Mouse (Mus musculus) G1E-ER4 (cell line): ENCODE results near the gene Magi2. TPM values are rescaled to one million over a fixed set of nuclear protein-coding genes. Genes with fewer than 3 reads are reported as not detected.

ENCODE experiments used
- GATA1 ChIP-seq: IDR thresholded peaks from one replicate; pipeline ENCODE4 v1.8.0; 2012; ENCODE audit warnings: low read length, inconsistent platforms
- polyA plus RNA-seq: library from polyadenylated mRNA; stranded (reverse); fragments of >175 nt; gene quantifications from 2 replicates; pipeline ENCODE4 v1.2.3, GENCODE M21; 2012

Magi2 gene
- polyA plus RNA-seq, 1 experiment = 0.94 TPM

DNA sequence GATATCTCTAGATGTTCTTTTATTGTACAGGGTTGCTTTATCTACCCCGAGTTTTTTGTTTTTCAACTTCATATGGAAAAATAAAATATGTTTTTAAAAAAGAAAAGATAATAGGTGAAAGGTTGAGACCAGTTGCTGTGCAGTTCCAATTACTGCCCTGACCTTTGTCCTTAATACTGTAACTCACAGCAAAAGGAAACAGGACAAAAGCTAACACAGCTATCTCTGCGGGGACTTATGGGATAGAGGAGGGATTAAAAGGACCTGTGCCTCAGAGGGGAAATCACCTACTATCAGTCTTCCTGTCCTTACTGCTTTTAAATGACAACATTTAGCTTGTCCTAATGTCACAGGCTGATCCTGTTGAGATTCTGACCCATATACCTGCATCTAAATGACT lies 599.1 kb downstream of the Magi2 start:
- no peak for TF ChIP-seq GATA1

- no peak for TF ChIP-seq GATA1
These were observed 602.5 kb downstream of the Magi2 start for GRCm38 (mm10) chr5:19829341-19829740.

GRCm38 (mm10) chr5:19862854-19863253 lies 636.0 kb downstream of the Magi2 start:
- TF ChIP-seq GATA1 = no peak

- no peak for TF ChIP-seq GATA1
These were observed 643.6 kb downstream of the Magi2 start for GRCm38 (mm10) chr5:19870406-19870805.

DNA sequence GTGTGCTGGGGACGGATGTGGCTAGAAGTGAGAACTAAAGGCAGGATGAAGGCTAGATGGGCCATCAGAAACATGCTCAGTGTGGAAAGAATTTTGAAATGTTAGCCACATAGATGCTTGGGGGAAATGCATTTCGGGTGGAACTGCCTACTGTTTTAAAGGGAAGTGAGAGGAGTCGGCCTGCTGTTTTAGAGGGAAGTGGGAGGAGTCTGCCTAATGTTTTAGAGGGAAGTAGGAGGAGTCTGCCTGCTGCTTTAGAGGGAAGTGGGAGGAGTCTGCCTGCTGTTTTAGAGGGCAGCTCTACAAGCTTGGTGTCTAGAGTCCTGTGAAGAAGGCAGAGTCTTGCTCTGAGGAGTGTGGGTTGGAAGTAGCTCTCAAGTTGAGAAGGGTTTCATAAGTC lies 664.9 kb downstream of the Magi2 start:
- TF ChIP-seq GATA1 = no peak

GRCm38 (mm10) chr5:19895893-19896292 lies 669.1 kb downstream of the Magi2 start:
- no peak for TF ChIP-seq GATA1

GRCm38 (mm10) chr5:19901625-19902024 lies 674.8 kb downstream of the Magi2 start:
- TF ChIP-seq GATA1 = no peak

DNA sequence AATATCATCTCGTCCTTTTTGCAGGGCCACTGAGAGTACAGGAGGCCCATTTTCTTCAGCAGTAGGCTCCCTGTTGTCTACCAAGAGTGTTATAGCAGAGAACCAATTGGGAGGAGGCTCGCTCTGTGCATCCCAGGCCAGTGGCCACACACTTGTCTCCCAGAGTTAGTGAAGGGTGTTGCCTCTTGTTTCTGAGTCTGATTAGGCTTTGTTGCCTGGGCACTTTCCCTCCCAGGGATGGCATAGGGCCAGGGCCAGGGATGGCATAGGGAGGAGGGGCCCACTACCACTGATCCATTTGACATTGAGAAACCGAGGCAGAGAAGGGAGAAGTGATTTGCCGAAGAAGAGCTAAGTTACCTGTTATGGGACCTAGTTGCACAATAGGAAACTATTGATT lies 679.8 kb downstream of the Magi2 start:
- no peak for TF ChIP-seq GATA1

- TF ChIP-seq GATA1 = no peak
These were observed 680.6 kb downstream of the Magi2 start for GRCm38 (mm10) chr5:19907381-19907982.

DNA sequence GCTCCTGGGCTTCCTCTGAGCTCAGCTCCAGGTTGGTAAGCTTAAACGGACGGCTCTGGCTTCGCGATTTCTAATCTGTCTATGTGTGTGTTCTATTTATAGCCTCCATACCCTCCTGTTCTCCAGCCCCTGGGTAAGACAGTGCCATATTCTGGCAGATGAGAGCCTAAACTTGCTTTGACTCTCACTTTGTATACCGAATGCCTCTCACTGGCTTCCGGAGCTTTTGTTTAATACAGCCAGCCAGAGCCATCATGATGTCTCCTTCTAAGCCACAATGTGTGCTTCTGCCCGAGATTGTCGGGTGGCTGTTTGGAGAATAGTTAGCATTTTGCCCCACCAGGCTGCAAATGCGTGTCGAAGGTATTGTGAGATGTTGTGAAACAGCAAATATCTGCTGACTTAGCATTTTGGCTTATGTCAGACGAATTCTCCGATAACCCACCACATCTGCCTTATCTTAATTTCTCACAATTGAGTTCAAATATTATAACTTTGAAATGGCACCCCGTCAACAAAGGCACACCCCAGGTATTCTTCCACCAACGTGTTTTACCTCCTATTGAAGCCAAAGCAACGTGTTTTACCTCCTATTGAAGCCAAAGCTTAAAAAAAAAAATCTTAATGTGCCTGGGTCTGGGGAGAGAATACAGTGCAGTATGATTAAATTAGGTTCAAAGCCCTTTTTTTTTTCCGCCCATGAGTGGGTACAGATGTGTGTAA lies 681.3 kb downstream of the Magi2 start:
- TF ChIP-seq GATA1 = no peak

DNA sequence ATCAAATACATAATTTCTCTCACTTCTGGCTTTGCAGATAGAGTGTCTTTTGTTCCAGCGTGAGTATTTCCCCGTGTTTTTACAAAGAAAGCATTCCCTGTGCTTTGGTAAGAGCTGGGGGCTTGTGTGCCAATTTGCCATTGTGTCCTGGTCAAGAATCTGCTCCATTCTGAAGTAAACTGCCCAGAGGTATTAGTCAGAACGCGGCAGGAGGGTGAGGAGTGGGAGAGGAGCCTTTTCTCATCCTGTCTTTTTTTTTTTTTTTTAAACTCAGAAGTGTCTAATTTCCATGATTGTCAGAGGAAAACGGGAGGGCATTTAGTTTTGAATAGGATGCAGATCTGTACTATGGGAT lies 681.8 kb downstream of the Magi2 start:
- TF ChIP-seq GATA1 = no peak

GRCm38 (mm10) chr5:19909071-19909470 lies 682.2 kb downstream of the Magi2 start:
- no peak for TF ChIP-seq GATA1

- TF ChIP-seq GATA1 = no peak
These were observed 682.8 kb downstream of the Magi2 start for GRCm38 (mm10) chr5:19909664-19910063.

- no peak for TF ChIP-seq GATA1
These were observed 705.3 kb downstream of the Magi2 start for GRCm38 (mm10) chr5:19932102-19932501.

- no peak for TF ChIP-seq GATA1
These were observed 706.4 kb downstream of the Magi2 start for GRCm38 (mm10) chr5:19933190-19933589.

- no peak for TF ChIP-seq GATA1
These were observed 724.3 kb downstream of the Magi2 start for GRCm38 (mm10) chr5:19951102-19951501.

- no peak for TF ChIP-seq GATA1
These were observed 737.3 kb downstream of the Magi2 start for GRCm38 (mm10) chr5:19964113-19964512.

DNA sequence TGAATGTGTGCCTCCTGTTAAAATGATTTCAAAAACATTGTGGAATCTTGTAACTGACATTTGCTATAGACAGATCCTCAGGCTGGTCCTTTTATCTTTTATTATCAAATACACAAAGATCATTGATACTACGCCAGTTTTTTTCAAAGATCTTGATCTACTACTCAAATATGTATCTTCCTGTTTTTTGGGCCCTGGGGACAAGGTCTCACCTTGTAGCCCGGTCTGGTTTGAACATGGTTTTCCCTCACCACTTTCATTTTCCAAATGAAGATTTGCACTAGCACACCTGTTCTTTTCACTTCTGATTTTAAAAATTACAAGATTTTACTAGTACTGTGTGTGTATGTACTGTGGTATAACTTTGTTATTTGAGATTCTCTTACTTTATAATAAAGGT lies 745.9 kb downstream of the Magi2 start:
- TF ChIP-seq GATA1 = no peak

DNA sequence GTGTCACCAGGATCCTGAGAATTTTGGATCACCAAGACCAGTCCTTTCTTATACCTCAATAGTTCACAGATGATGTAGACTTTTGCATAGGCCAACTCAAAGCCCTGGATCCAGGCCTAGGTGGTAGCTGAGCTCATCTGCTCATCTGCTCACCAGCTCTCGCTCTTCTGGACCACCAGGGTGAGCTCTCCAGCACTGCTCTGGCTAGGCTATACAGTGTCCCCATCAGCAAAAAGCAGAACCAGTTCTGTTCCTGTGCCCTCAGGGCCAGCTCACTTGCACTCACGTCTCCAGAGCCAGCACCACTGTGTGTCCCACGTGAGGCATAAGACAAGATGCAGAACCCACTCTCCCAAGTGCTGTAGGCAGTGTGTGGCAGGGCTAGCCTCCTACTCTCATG lies 747.0 kb downstream of the Magi2 start:
- TF ChIP-seq GATA1 = no peak
